Mouse (Mus musculus): ENCODE results near the gene Mpp3.

GRCm38 (mm10) chr11:102046607-102047006 lies 18.3 kb upstream of the Mpp3 start:
- TF ChIP-seq POLR2A (IDR thresholded peaks at IDR 0.05; ENCODE audit: insufficient read depth, low read length): no peak
- no peak for TF ChIP-seq CTCF (IDR thresholded peaks at IDR 0.05; ENCODE audit: low read depth, low read length)
- TF ChIP-seq EP300 (IDR thresholded peaks at IDR 0.05; ENCODE audit: insufficient read depth, low read depth, low read length): no peak
